Mouse (Mus musculus): ENCODE measurements around the gene Rnf167. TPM values are rescaled to one million over a fixed set of nuclear protein-coding genes. Genes with fewer than 3 reads are reported as not detected.

Gene Rnf167
- 136 and 150 TPM in 2 replicates for polyA plus RNA-seq (2012; rRNA removed; ENCODE audit: low replicate concordance)

GRCm38 (mm10) chr11:70646691-70647650, at the start of gene Rnf167, which contains the start of gene Slc25a11:
Gene Rnf167, plus strand, starts transcription at chr11:70647235.
Gene Slc25a11, minus strand, starts transcription at chr11:70647479.

GRCm38 (mm10) chr11:70615516-70616093, 31.4 kb upstream of the Rnf167 start, which contains the start of gene 4930544D05Rik:
Gene 4930544D05Rik, plus strand, starts transcription at chr11:70615848.

GRCm38 (mm10) chr11:70619101-70619500, 27.9 kb upstream of the Rnf167 start, which contains the start of gene Chrne:
Gene Chrne, minus strand, starts transcription at chr11:70619216.

DNA sequence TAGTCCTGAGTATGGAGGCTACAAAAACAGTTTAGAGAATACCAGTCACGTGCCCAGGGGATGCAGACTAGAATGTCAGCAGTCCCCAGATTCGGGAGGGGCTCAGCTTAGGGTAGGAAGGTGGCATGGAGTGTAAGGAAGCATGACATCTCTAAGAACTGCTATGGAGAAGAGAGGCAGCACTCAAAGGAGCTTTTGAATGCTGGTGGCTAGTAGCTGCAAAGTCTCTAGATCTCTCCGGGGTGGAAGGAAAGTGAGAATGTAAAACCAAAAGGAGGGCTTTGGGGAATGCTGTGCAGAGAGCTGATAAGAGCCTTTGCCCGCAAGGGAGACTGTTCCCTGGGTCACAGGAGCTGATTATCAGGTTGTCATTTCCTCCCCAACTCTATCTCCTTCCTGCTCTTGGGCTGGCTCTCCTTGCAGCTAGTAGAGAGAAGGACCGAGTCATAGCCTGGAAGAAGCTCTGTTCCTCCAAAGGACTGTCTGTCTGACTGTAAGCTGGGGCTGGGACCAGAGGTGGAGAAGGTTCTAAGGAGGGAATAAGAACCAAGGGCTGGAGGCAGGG, 8.2 kb upstream of the Rnf167 start, which contains the start of gene Gp1ba:
Gene Gp1ba, plus strand, starts transcription at position 409 of the 565 bp plus-strand sequence.

DNA sequence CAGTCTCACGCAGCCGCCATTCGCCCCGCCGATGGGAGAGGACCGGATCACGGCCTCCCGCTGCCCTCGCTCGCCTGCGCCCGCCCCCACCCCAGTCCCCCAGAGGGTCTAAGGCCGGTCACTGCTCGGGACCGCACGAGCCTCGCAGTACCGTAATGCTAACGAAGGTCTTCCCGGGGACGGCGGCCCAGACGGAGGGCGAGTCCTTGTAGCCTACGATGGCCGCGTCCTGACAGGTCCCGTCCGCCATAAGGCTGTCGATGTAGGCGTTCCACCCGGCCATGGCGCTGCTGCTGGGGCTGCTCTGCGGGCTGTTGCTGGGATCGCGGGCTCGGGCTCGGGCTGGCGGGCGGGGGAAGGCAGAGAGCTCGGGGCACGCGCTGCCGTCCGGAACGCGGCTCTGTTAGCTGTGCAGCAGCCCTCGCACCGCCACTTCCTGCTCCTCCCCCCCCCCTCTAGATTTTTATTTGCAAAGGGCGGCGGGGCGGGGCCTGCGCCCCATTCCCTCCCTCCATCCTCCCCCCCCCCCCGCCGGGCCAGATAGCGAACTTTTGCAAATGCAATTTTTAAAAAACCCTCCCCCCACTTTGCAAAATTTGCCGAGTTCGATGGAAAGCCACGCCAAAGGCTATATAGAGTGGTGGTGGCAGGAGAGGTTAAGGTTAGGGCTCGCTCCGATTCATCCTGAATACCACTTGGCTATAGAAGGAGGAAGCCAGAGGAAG, 7.3 kb downstream of the Rnf167 start, which contains the start of gene Pfn1:
Gene Pfn1, minus strand, starts transcription at position 447 of the 725 bp plus-strand sequence.

GRCm38 (mm10) chr11:70656964-70657363, 9.9 kb downstream of the Rnf167 start, which contains the start of gene Eno3:
Gene Eno3, plus strand, starts transcription at chr11:70657202.

GRCm38 (mm10) chr11:70668771-70669505, 21.9 kb downstream of the Rnf167 start, which contains the start of gene Spag7:
Gene Spag7, minus strand, starts transcription at chr11:70669416.

GRCm38 (mm10) chr11:70687601-70688199, 40.7 kb downstream of the Rnf167 start, which contains the start of gene Camta2:
Gene Camta2, minus strand, starts transcription at chr11:70688105.

GRCm38 (mm10) chr11:70699722-70700556, 52.9 kb downstream of the Rnf167 start, which contains the start of the genes Inca1 and Kif1c:
Gene Inca1, minus strand, starts transcription at chr11:70700155.
Gene Kif1c, plus strand, starts transcription at chr11:70700548.

Other genes with a start within 250 kb of the Rnf167 start
- gene Pelp1, start 237.2 kb upstream of the Rnf167 start, polyA plus RNA-seq (2012; rRNA removed; ENCODE audit: low replicate concordance): 20.5 and 21.3 TPM in 2 replicates
- gene Arrb2, start 214.6 kb upstream of the Rnf167 start, polyA plus RNA-seq (2012; rRNA removed; ENCODE audit: low replicate concordance): 101 and 115 TPM in 2 replicates
- 18.4 and 20.8 TPM in 2 replicates for gene Med11, start 195.3 kb upstream of the Rnf167 start, polyA plus RNA-seq (2012; rRNA removed; ENCODE audit: low replicate concordance)
- gene Zmynd15, start 187.8 kb upstream of the Rnf167 start, polyA plus RNA-seq (2012; rRNA removed; ENCODE audit: low replicate concordance): 15.4 and 27.1 TPM in 2 replicates
- gene Cxcl16, start 187.3 kb upstream of the Rnf167 start, polyA plus RNA-seq (2012; rRNA removed; ENCODE audit: low replicate concordance): 55.8 and 86.0 TPM in 2 replicates
- gene Tm4sf5, start 142.0 kb upstream of the Rnf167 start, polyA plus RNA-seq (2012; rRNA removed; ENCODE audit: low replicate concordance): 0.94 and 1.3 TPM in 2 replicates
- gene Vmo1, start 132.6 kb upstream of the Rnf167 start, polyA plus RNA-seq (2012; rRNA removed; ENCODE audit: low replicate concordance): 0.23 TPM in 1 of 2 replicates, not detected in the other
- 0.74 TPM in 1 of 2 replicates, not detected in the other for gene Gltpd2, start 128.0 kb upstream of the Rnf167 start, polyA plus RNA-seq (2012; rRNA removed; ENCODE audit: low replicate concordance)
- gene Psmb6, start 121.9 kb upstream of the Rnf167 start, polyA plus RNA-seq (2012; rRNA removed; ENCODE audit: low replicate concordance): 252 and 327 TPM in 2 replicates
- gene Gm40193, start 114.3 kb upstream of the Rnf167 start, polyA plus RNA-seq (2012; rRNA removed; ENCODE audit: low replicate concordance): not detected in 2 replicates
- gene Pld2, start 107.2 kb upstream of the Rnf167 start, polyA plus RNA-seq (2012; rRNA removed; ENCODE audit: low replicate concordance): 28.4 and 44.8 TPM in 2 replicates
- 64.3 and 105 TPM in 2 replicates for gene Mink1, start 84.4 kb upstream of the Rnf167 start, polyA plus RNA-seq (2012; rRNA removed; ENCODE audit: low replicate concordance)
- not detected in 2 replicates for gene 4930544D05Rik, start 31.4 kb upstream of the Rnf167 start, polyA plus RNA-seq (2012; rRNA removed; ENCODE audit: low replicate concordance)
- gene Chrne, start 28.0 kb upstream of the Rnf167 start, polyA plus RNA-seq (2012; rRNA removed; ENCODE audit: low replicate concordance): 0.42 and 4.9 TPM in 2 replicates
- gene Gp1ba, start 8.1 kb upstream of the Rnf167 start, polyA plus RNA-seq (2012; rRNA removed; ENCODE audit: low replicate concordance): 0.09 and 0.17 TPM in 2 replicates
- 123 and 227 TPM in 2 replicates for gene Slc25a11, start 244 bp downstream of the Rnf167 start, polyA plus RNA-seq (2012; rRNA removed; ENCODE audit: low replicate concordance)
- 1,240 and 3,635 TPM in 2 replicates for gene Pfn1, start 7.4 kb downstream of the Rnf167 start, polyA plus RNA-seq (2012; rRNA removed; ENCODE audit: low replicate concordance)
- gene Eno3, start 10.0 kb downstream of the Rnf167 start, polyA plus RNA-seq (2012; rRNA removed; ENCODE audit: low replicate concordance): 11.3 and 926 TPM in 2 replicates
- gene Spag7, start 22.2 kb downstream of the Rnf167 start, polyA plus RNA-seq (2012; rRNA removed; ENCODE audit: low replicate concordance): 20.5 and 29.2 TPM in 2 replicates
- gene Camta2, start 40.9 kb downstream of the Rnf167 start, polyA plus RNA-seq (2012; rRNA removed; ENCODE audit: low replicate concordance): 33.8 and 45.0 TPM in 2 replicates
- 10.5 and 16.7 TPM in 2 replicates for gene Inca1, start 52.9 kb downstream of the Rnf167 start, polyA plus RNA-seq (2012; rRNA removed; ENCODE audit: low replicate concordance)
- 83.1 and 86.5 TPM in 2 replicates for gene Kif1c, start 53.3 kb downstream of the Rnf167 start, polyA plus RNA-seq (2012; rRNA removed; ENCODE audit: low replicate concordance)
- gene Zfp3, start 117.0 kb downstream of the Rnf167 start, polyA plus RNA-seq (2012; rRNA removed; ENCODE audit: low replicate concordance): 1.7 and 2.0 TPM in 2 replicates
- 4.0 and 6.2 TPM in 2 replicates for gene Scimp, start 165.4 kb downstream of the Rnf167 start, polyA plus RNA-seq (2012; rRNA removed; ENCODE audit: low replicate concordance)
- gene Rabep1, start 197.5 kb downstream of the Rnf167 start, polyA plus RNA-seq (2012; rRNA removed; ENCODE audit: low replicate concordance): 3.8 and 3.9 TPM in 2 replicates

Measured in mammary gland, adult 2 months (tissue).